Mouse (Mus musculus) cortical plate, adult 2 months (tissue): ENCODE data around the gene Sema4c.

Experiments
- CTCF ChIP-seq: fragments of 200-500 bp; IDR thresholded peaks from 2 replicates; pipeline ENCODE4 v1.5.1; 2011; ENCODE audit warnings: mild to moderate bottlenecking, control low read depth, low read length; ENCODE audit not compliant: insufficient read depth; ENCODE audit errors: extremely low read depth
- POLR2A ChIP-seq: fragments of 200-500 bp; IDR thresholded peaks from 2 replicates; pipeline ENCODE4 v1.6.1; 2011; ENCODE audit warnings: mild to moderate bottlenecking, low read length, control low read depth; ENCODE audit not compliant: insufficient read depth; ENCODE audit errors: extremely low read depth

GRCm38 (mm10) chr1:36576991-36577675, 19.0 kb upstream of the Sema4c start:
- no peak for TF ChIP-seq CTCF
- TF ChIP-seq POLR2A: no peak
